Mouse (Mus musculus): ENCODE results near the gene Sbno2.

Sbno2 gene

DNA sequence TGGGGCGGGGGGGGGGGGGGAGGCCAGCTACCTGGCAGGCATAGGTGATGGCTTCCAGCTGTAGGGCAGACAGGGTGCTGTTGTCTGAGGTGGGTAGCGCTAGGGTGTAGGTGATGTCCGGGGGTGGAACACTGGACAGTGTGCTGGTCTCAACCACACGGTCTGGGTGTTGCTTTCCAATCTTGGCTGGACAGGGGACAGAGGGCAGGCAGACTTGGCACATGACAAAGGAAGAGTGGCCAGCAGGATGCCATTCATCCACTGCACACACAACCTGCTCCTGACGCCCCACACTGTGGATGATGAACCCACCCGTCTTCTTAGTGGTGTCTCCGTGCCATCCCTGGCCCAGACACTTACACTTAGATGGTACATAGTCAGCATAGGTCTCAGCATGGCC, 36.1 kb downstream of the Sbno2 start:
- in situ Hi-C loops (cut with MboI, MseI) = no loop called here

- in situ Hi-C loops (cut with MboI, MseI) = loop anchor here in 1 of 2 experiments (5.0 kb wide), 1 partner anchor 43 kb away; the partner anchor contains the start of gene Sbno2
These were observed 41.3 kb downstream of the Sbno2 start for GRCm38 (mm10) chr10:80063877-80064650.

DNA sequence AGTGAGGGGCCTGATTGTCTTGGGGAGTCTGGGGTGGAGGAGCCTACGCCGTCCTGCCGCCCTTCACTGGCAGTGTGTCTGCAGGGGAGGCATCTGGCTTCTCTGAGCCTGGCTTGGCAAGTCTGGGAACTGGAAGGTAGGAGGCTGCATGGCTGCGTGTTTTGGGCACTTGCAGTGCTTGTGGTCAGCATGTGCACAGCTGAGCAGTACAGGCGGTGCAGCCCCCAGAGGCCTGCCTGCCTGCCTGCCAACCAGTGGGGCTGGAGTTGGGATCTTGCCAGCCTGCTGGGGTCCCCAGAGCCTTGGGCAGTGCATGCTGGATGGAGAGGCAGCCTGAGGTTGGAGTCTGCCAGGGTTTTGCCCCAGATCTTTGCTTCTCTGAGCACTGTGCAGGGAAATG, 42.3 kb downstream of the Sbno2 start:
- in situ Hi-C loops (cut with MboI, MseI) = loop anchor here in 1 of 2 experiments (5.0 kb wide), 1 partner anchor 44 kb away; the partner anchor contains the start of gene Sbno2

- in situ Hi-C loops (cut with MboI, MseI) = loop anchor here in 1 of 2 experiments (5.0 kb wide), 1 partner anchor 66 kb away; no protein-coding TSS in a partner anchor
These were observed 47.6 kb downstream of the Sbno2 start for GRCm38 (mm10) chr10:80057683-80058326.

DNA sequence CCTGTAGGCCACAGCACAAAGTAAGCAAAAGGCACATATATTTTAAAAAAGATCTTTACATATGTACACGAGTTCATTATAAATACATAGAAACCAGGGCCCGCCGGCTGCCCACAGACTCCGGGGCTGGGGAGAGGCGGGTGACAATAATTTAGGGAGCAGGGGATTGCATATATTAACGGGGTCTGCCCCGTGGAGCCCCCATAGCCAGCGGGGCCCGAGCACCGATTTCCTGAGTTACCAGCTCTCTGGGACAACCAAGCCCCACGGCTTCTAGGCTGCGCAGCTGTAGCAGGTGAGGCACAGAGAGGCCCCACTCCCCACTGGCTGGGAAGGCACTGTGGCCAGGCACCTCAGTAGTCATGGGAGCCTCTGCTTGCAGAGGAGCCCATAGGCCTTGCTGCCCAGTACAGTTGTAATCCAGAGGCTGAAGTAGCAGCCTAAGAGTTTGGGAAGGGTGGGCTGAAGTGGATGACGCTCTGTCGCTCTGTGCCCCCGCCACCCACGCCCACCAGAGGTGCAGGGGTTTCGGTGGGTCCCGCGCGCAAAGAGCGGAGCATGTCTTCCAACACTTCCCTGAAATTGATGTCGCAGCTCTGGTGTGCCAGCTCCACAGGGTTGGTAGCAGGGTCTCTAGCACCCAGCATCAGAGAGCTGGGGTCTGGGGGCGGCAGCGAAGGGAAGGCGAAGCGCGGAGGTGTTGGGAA, 48.2 kb downstream of the Sbno2 start:
- in situ Hi-C loops (cut with MboI, MseI) = loop anchor here in 1 of 2 experiments (5.0 kb wide), 1 partner anchor 65 kb away; no protein-coding TSS in a partner anchor

DNA sequence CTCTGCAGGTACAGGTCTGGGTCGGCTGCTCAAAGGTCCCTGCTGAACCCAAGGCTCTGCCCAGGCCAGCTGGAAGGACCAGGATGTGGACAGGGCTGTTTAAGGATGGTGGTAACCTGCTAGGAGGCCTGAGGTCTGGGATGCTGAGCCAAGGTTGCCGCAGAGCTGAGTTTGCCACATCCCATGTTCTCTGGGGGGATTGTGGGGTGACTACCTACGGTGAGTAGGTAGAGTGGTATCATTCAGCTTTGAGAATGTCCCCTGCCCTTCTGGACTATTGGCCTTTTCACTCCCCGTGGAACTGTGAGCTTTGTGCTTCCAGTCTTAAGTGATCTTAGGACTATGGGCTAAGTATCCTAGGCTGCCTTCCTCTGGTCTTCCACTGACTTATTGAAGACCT, 48.9 kb downstream of the Sbno2 start:
- in situ Hi-C loops (cut with MboI, MseI) = loop anchor here in 1 of 2 experiments (5.0 kb wide), 1 partner anchor 64 kb away; no protein-coding TSS in a partner anchor

- in situ Hi-C loops (cut with MboI, MseI) = loop anchor here in 1 of 2 experiments (5.0 kb wide), 1 partner anchor 64 kb away; no protein-coding TSS in a partner anchor
These were observed 49.5 kb downstream of the Sbno2 start for GRCm38 (mm10) chr10:80055891-80056290.

DNA sequence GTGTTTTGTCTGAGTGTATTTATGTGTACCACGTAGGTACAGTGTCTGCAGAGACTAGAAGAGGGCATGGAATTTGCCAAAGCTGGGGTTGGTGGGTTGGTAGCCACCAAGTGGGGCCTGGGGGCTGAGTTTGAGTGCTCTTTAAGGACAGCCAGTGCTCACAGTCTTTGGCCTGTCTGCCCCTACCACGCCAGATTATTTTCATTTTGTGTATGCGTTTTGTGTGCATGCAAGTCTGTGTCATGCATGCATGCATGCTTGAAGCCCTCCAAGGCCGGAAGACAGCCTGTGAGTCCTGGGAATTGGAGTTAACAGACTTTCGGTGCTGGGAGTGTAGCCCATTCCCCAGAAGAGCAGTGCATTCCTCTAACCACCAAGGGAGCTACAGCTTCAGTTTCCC, 50.0 kb downstream of the Sbno2 start:
- in situ Hi-C loops (cut with MboI, MseI) = loop anchor here in 1 of 2 experiments (5.0 kb wide), 1 partner anchor 63 kb away; no protein-coding TSS in a partner anchor

DNA sequence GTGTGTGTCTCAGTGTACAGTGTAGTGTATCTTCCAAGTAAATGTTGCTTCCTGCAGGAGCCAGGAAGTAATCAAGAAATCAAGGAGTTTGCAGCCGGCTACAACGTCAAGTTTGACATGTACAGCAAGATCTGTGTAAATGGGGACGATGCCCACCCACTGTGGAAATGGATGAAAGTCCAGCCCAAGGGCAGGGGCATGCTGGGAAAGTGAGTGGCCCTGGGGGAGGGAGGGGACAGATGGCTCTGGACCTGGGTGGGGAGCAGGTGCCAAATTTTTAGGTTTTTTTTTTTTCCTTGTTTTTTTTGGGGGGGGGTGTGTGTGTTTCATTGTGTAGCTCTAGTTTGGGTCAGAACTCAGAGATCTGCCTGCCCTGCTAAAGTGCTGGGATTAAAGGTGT, 50.5 kb downstream of the Sbno2 start:
- in situ Hi-C loops (cut with MboI, MseI) = loop anchor here in 1 of 2 experiments (5.0 kb wide), 1 partner anchor 63 kb away; no protein-coding TSS in a partner anchor

DNA sequence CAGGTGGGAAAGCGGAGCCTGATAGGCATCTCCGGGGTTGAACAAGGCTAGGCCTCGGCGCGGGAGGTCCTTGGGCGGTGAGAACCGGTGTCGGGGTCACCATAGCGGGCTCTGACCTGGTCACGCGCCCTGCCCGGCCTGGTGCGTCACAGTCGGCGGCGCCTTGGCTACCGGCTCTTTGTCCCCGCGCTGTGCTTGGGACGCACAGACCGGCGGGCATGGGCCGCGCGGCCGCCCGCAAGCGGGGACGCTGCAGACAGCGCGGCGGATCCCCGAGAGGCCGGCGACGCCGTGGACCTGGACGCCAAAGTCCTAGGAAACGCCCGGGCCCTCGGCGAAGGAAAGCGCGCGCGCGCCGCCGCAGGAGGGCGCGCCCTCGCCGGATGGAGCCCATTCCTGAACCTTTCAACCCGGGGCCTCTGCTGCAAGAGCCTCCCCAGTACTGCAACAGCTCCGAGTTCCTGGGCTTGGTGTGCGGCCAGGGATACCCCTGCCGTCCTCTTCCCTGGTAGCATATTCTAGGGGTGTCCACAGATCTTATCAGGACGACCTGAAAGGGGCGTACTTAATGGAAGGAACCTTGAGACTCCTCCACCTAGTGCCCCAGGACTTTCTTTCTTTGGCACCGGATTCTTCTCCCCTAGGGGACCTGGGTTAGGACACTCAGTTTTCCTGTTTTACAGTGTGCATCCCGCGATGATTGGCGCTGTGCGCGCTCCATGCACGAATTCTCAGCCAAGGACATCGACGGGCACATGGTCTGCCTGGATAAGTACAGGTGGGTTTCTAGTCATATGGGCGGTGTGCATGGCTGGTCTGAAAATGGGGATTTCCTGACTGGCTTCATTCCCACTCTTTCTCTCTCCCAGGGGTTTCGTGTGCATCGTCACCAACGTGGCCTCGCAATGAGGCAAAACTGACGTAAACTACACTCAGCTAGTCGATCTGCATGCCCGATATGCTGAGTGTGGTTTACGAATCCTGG, 51.2 kb downstream of the Sbno2 start:
- in situ Hi-C loops (cut with MboI, MseI) = no loop called here

DNA sequence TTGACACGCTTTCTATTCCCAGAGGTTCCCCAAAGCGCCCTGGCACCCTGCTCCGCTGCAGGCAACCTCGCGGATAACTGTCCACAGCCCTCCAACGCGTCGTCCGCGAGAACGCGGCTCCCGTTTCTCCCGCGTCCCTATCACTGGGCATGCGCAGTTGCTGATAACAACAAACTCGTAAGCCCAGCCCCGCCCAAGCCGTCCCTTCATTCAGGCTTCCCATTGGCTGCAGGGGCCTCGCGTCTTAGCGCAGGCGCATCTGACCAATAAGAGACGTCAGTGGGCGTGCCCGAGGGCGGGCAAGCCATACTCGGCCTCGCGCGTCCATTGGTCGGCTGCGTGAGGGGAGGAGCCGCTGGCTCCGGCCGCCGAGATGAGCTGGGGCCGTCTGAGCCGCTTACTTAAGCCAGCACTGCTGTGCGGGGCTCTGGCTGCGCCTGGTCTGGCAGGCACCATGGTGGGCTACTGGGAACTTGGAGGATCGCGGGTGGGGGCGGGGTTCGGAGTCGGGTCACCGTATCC, 52.1 kb downstream of the Sbno2 start:
- in situ Hi-C loops (cut with MboI, MseI) = no loop called here

DNA sequence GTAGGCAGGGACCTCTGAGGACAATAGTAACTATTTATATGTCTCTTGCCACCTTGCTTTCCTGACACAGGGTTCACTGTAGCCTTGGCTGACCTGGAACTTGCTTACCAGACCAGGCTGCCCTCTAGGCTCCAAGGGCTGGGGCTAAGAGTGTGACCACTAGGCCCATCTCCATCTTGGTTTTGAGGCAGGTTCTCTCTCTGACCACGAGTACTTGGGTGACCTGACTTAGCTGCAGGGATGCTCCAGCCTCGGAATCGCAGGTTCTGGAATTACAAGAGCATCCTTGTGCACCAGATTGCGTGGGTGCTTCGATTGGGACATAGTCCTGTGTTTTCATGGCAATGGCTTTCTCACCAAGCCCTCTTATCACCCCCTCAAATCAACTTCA, 53.0 kb downstream of the Sbno2 start:
- in situ Hi-C loops (cut with MboI, MseI) = no loop called here

DNA sequence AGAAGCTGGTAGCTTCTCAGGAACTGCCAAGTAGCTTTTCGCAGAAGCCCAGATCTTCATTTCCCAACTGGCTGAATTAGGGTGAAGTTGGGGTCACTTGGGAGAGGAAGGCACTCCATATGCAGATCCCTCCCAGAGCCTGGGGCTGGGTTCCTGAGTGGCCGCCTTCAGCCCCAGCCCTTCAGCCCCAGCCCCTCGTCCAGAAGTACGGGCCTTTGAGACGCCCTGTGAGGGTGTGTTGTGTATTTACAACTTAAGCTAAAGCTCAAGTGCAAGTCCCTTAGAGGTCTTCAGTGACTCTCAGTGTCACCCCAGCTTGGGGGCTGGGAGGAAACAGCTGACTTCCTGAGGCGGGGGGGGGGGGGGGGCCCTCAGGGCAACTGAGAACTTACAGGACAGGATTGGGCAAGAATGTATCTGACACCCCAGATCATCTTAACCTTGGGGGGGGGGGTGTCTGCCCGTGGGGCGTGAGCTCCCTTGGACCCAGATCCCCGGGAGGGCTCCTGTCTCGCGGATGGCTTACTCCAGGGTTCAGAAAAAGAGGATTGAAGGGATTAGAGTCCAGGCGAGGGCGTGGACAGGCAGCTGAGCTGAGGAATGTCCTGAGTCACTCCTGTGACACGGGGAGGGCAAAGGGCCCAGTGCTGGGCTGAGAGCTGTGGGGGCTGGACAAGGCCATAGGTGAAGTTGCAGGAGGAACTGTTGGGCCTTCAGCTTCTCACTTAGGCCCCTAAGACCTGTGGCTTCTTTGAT, 53.6 kb downstream of the Sbno2 start:
- in situ Hi-C loops (cut with MboI, MseI) = no loop called here

DNA sequence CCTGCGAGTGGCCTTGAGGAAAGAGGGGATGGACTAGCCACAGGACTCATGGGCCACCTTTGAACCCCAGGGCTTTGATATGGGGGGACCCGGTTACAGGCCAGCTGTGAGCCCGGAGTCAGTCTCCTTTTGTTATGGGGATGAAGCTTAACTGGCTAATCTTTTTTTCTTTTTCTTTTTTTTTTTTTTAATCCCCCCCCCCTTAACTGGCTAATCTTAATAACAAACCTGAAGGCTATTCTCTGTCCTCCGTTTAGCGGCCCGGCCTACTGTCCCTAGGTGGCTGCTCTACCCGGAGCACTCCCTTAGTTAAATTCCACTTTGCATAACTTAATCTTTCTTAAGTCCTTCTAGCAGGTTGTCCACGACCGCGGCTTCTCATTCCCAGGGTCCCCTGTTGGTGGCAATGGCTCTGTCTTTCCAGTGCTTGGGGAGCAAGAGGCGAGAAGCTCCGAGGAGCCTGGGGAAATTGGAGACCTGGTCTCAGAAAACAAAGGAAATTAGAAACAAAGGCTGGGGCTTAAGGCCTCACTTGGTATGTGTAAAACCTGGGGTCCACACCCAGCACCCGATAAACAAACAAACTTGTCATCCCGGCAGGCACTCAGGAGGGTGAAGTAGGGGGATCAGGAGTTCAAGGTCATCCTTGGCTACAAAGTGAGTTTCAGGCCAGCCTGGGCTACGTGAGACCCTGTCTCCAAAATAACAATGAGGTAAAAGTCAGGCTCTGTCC, 54.3 kb downstream of the Sbno2 start:
- in situ Hi-C loops (cut with MboI, MseI) = no loop called here

- in situ Hi-C loops (cut with MboI, MseI) = no loop called here
These were observed 55.1 kb downstream of the Sbno2 start for GRCm38 (mm10) chr10:80050244-80050643.

- in situ Hi-C loops (cut with MboI, MseI) = loop anchor here in 1 of 2 experiments (5.0 kb wide), 1 partner anchor 362 kb away; the partner anchor contains the start of gene Gzmm
These were observed 56.5 kb downstream of the Sbno2 start for GRCm38 (mm10) chr10:80048834-80049233.

- in situ Hi-C loops (cut with MboI, MseI) = loop anchor here in 1 of 2 experiments (5.0 kb wide), 1 partner anchor 361 kb away; the partner anchor contains the start of gene Gzmm
These were observed 57.0 kb downstream of the Sbno2 start for GRCm38 (mm10) chr10:80048396-80048795.

- in situ Hi-C loops (cut with MboI, MseI) = loop anchor here in 1 of 2 experiments (5.0 kb wide), 1 partner anchor 360 kb away; the partner anchor contains the start of gene Gzmm
These were observed 58.3 kb downstream of the Sbno2 start, which contains the start of gene Gpx4 for GRCm38 (mm10) chr10:80047041-80047565. TSS of gene Gpx4 (plus strand) at chr10:80047166.
